Mouse (Mus musculus): ENCODE results near the gene Ltbp3.

DNA sequence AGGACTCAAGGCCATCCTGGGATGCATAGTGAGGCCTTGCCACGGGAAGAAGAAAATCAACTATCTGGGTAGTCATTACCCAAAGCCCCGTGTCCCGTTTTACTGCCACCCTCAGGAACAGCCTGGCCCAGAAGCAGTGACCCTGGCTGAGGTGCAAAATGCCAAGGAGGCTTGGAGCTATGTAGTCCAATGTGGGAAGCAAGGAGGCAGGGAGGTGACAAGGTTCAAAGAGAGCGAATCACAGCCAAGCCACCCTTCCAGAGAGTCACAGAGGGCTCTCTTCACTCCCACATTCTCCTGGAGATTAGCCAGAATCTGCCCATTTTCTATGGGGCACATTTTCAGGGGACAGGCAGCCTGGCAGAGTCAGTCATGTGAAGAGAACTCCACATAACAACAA lies 26.6 kb downstream of the Ltbp3 start:
- TF ChIP-seq CTCF (IDR thresholded peaks at IDR 0.05; ENCODE audit: insufficient read depth, low read length) (no peak), POLR2A (IDR thresholded peaks at IDR 0.05; ENCODE audit: borderline replicate concordance, extremely low read depth, low read depth, low read length) (no peak)
